Mouse (Mus musculus) kidney, postnatal 0 days (tissue): ENCODE results near the gene Atrn. TPM values are rescaled to one million over a fixed set of nuclear protein-coding genes. Genes with fewer than 3 reads are reported as not detected.

Experiments
- ATAC-seq: fragments of 200-750 bp; cut with Nextera tagmentation; replicated peaks from 2 replicates; pipeline ENCODE4 v1.8.0; 2017; ENCODE audit warnings: low read depth, moderate number of reproducible peaks, moderate TSS enrichment, moderate library complexity; ENCODE audit not compliant: low FRiP score
- DNase-seq: peaks from one replicate; pipeline ENCODE4 v3.0.0-alpha.2; 2016; ENCODE audit warnings: low spot score
- H3K27ac ChIP-seq: fragments of 300-500 bp; sonication (generic); 2 replicates; pipeline ENCODE4 v1.5.1; 2014; ENCODE audit warnings: mild to moderate bottlenecking
- H3K27me3 ChIP-seq: fragments of 300-500 bp; sonication (generic); 2 replicates; pipeline ENCODE4 v1.6.1; 2014; ENCODE audit warnings: low read length, mixed read lengths; ENCODE audit not compliant: insufficient read depth
- H3K36me3 ChIP-seq: fragments of 300-500 bp; sonication (generic); 2 replicates; pipeline ENCODE4 v1.6.1; 2014; ENCODE audit warnings: low read length, mixed read lengths; ENCODE audit not compliant: insufficient read depth
- H3K4me1 ChIP-seq: fragments of 300-500 bp; sonication (generic); replicated peaks from 2 replicates; pipeline ENCODE4 v1.6.1; 2014; ENCODE audit warnings: antibody characterized with exemption, low read length, mixed read lengths; ENCODE audit not compliant: insufficient read depth
- H3K4me2 ChIP-seq: fragments of 300-500 bp; sonication (generic); 2 replicates; pipeline ENCODE4 v1.6.1; 2014; ENCODE audit warnings: mild to moderate bottlenecking, low read length, moderate library complexity, mixed read lengths
- H3K4me3 ChIP-seq: fragments of 300-500 bp; sonication (generic); replicated peaks from 2 replicates; pipeline ENCODE4 v1.5.1; 2014; ENCODE audit warnings: low read depth, low read length
- H3K9ac ChIP-seq: fragments of 300-500 bp; sonication (generic); 2 replicates; pipeline ENCODE4 v1.6.1; 2014; ENCODE audit warnings: low read depth, low read length
- H3K9me3 ChIP-seq: fragments of 300-500 bp; sonication (generic); replicated peaks from 2 replicates; pipeline ENCODE4 v1.6.1; 2016; ENCODE audit warnings: low read length, inconsistent platforms, mixed read lengths
- CTCF ChIP-seq: IDR thresholded peaks from 2 replicates; pipeline ENCODE4 v1.5.1; 2016; ENCODE audit warnings: antibody characterized with exemption, low read depth, mild to moderate bottlenecking, moderate library complexity
- WGBS: fragments of 180-500 bp; shearing (Covaris S2); extraction: QIAGEN DNeasy Blood & Tissue Kit; methylation state at CpG from one replicate; pipeline ENCODE4 v1.1.7; 2014; 5-methylcytosine and 5-hydroxymethylcytosine counted together
- polyA plus RNA-seq: library from polyadenylated mRNA; unstranded; fragments of >200 nt; fragmentation: Nextera tagmentation; extraction: Ambion mirVana; gene quantifications from 2 replicates; pipeline ENCODE4 v1.2.1, GENCODE M21; 2015

The Atrn gene
- polyA plus RNA-seq, 1 experiment from 2014 or later = 6.2 TPM

DNA sequence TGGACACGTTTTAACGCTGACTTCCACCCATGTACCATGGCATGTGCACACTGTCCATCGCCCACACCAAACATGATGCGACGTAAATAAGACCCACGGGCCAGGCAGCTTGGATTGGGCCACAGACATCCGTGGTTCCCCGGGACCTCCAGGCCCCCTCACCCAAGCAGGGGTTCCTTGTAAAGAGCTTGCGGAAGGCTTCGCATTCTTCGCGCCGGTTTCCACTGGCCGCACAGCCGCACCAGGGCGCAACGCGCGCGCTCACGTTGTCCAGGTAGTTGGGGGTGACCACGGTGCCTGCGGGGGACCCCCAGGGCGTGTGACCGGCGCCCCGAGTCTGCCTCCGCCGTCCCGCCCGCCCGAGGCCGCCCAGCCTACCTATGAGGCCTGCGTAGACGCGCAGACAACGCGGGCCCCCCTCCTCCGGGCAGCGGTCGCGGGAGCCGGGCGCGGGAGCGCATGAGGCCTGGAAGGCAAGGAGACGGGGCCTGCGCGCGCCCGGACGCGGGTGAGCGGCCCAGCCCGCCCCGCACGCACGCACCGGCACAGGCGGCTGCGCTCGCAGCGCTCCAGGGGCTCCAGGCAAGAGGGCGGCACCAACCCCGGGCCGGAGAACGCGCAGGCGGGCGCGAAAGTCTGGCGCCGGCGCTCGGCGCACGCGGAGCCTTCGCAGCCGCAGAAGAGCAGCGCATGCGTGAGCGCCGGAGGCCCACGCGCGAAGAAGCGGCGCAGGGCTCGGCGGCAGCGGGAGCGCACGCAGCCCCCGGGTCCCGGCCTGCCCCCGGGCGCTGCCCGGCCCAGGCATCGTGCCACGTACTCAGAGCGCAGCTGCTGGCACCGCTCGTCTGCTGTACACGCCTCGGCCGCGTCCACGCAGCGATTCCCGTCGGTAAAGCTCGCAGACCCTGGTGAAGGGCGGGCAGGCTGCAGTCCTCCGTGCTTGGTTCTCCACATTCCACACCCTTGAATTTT lies 134.8 kb downstream of the Atrn start:
- Histone ChIP-seq H3K27me3 (peaks cover 11% of the 10 kb centered on the region; the same call in 1 of the 2 replicates), H3K27ac (no peak overlapping the region), H3K4me1 (peaks cover 8% of the 10 kb centered on the region), H3K4me2 (peak overlapping the region; percentile 96), H3K4me3 (peak overlapping the region; percentile 44), H3K9ac (peak overlapping the region; percentile 60), H3K9me3 (no peaks in the 10 kb centered on the region), H3K36me3 (no peaks in the 10 kb centered on the region)
- ATAC-seq = peak; percentile 18; the same call in 1 of the 2 replicates
- no peak for DNase-seq
- no peak for TF ChIP-seq CTCF
- WGBS = 3% methylated on average over 101 of the region's 115 CpGs

DNA sequence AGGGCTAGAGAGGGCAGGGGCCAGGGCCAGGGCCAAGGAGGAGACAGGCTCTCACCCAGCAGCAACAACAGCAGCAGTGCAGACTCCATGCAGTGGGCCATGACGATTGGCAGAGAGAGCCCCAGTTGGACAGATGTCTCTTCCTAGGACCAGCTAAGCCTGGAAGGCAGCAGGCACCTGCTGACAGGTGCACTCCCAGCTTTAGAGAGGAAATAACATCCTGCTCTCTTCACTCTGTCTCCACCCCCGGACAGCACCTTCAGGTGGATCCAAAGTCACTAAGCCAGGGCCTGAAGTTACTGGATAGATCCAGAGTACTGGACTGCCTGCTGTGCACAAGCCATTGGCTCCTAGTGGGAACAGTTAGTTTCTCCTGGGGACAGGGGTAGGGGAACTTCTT lies 136.7 kb downstream of the Atrn start, which contains the start of gene Gfra4:
Gfra4 (minus strand) TSS at position 101 of the 400 bp plus-strand sequence.
- H3K27me3 ChIP-seq = peaks cover 11% of the 10 kb centered on the region; the same call in 1 of the 2 replicates
- no peaks in the 10 kb centered on the region for H3K9me3 ChIP-seq
- H3K9ac ChIP-seq = no peak within 1 kb of the TSS
- no peaks in the 10 kb centered on the region for H3K36me3 ChIP-seq
- ATAC-seq (no peak), DNase-seq (no peak)
- H3K27ac ChIP-seq = no peak within 1 kb of the TSS; the same call in 1 of the 2 replicates
- H3K4me1 ChIP-seq = peaks cover 8% of the 10 kb centered on the region
- peak within 1 kb of the TSS; percentile 96; the same call in 1 of the 2 replicates for H3K4me2 ChIP-seq
- TF ChIP-seq CTCF = no peak
- 76% methylated on average over 2 of the region's 2 CpGs for WGBS
- H3K4me3 ChIP-seq = no peak within 1 kb of the TSS

- peak; percentile 64 for DNase-seq
- peak; percentile 41; the same call in 1 of the 2 replicates for ATAC-seq
- H3K9me3 ChIP-seq = no peaks in the 10 kb centered on the region
- peak; percentile 58; the same call in 1 of the 2 replicates for TF ChIP-seq CTCF
- H3K4me2 ChIP-seq = peak overlapping the region; percentile 24; the same call in 1 of the 2 replicates
- H3K9ac ChIP-seq = no peak overlapping the region
- 7% methylated on average over 7 of the region's 7 CpGs for WGBS
- peaks cover 11% of the 10 kb centered on the region; the same call in 1 of the 2 replicates for H3K27me3 ChIP-seq
- no peak overlapping the region for H3K4me3 ChIP-seq
- H3K36me3 ChIP-seq = no peaks in the 10 kb centered on the region
- peaks cover 8% of the 10 kb centered on the region for H3K4me1 ChIP-seq
- H3K27ac ChIP-seq = peak overlapping the region; percentile 27; the same call in 1 of the 2 replicates
These were observed 138.1 kb downstream of the Atrn start for GRCm38 (mm10) chr2:131044354-131044852.

DNA sequence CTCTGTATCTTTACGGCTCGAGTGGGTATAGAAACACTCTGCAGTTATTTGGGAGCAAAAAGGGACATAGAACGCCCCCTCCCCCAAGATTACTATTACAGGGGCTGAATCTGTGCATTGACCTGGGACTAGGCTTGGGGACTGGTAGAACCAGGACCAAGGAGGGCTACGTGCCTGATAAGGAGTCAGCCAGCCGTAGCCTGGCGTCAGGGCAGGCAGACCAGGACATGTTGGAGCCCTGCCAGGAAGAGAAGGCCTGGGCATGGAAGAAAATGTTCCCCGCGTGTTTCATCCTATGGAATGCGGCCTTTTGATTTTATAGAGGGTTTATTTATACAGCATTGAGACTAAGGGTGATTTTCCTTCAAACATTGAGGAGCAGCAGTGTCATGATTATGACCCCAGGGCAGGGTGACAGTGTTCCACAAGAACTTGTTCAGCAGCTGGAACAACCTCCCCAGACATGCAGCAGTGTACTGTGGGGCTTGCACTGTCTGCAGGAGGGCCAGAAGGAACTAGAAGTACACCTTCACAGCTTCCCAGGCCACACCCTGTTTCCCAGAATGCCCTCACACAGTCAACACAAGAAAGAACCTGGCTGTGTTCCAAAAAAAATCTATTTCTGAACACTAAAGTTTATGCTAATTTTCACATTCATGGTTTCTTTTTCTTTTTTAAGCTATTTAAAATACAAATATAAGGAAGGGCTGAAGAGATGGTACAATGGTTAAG lies 138.9 kb downstream of the Atrn start:
- Histone ChIP-seq H3K9me3 (no peaks in the 10 kb centered on the region), H3K27me3 (peaks cover 11% of the 10 kb centered on the region; the same call in 1 of the 2 replicates), H3K36me3 (no peaks in the 10 kb centered on the region), H3K4me2 (peak overlapping the region; percentile 24; the same call in 1 of the 2 replicates), H3K4me3 (no peak overlapping the region), H3K27ac (peak overlapping the region; percentile 27; the same call in 1 of the 2 replicates), H3K9ac (no peak overlapping the region), H3K4me1 (peaks cover 8% of the 10 kb centered on the region)
- DNase-seq (peak; percentile 34), ATAC-seq (peak; percentile 70; the same call in 1 of the 2 replicates)
- 48% methylated on average over 9 of the region's 9 CpGs for WGBS
- no peak for TF ChIP-seq CTCF

GRCm38 (mm10) chr2:131046025-131046424 lies 139.7 kb downstream of the Atrn start:
- peaks cover 6% of the 10 kb centered on the region for H3K4me1 ChIP-seq
- TF ChIP-seq CTCF = no peak
- DNase-seq = no peak
- peaks cover 7% of the 10 kb centered on the region; the same call in 1 of the 2 replicates for H3K27me3 ChIP-seq
- H3K9me3 ChIP-seq = no peaks in the 10 kb centered on the region
- 82% methylated on average over 2 of the region's 2 CpGs for WGBS
- no peak overlapping the region for H3K9ac ChIP-seq
- no peak overlapping the region for H3K27ac ChIP-seq
- H3K36me3 ChIP-seq = no peaks in the 10 kb centered on the region
- no peak for ATAC-seq
- no peak overlapping the region for H3K4me3 ChIP-seq
- H3K4me2 ChIP-seq = no peak overlapping the region
